In the genomic region with DNA sequence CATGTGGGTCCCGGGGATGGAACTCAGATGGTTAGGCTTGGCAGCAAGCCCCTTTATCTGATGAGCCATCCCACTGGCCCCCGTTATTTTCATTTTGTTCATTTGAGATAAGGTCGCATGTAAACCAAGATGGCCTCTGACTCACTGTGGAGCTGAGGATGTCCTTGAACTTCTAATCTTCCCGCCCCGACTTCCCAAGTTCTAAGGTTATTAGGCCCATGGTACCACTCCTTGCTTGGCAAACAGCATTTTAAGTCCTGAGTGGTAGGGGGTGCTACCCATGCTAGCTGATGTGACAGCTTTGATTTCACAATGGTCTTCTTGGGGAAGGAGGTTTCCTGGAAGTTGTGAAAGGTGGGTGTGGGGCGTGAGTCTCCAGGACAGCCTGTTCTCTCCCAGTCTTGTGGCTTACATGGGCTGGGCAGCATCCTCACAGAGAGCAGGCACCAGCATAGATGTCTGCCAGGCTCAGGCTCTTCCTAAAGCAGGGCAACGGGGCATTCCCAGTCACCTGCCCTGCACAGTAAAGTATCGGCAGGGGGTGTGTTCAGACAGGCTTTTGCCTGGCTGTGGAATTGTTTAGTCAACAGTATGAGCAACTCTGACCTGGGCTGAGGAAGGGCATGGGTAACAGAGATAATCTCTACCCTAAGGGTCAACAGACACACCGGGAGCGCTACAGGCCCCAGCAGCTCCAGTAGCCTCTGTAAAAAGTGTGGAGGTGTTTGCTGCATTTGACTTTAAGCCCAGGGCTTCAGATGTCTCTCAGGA, we compare ENCODE assay signal across 24 mouse cellular contexts. TPM values are rescaled to one million over a fixed set of nuclear protein-coding genes. Genes with fewer than 3 reads are reported as not detected.
A peak's percentile ranks its signal among the peaks of the same experiment; 100 is the strongest.
DNase-seq lines count a peak whose midpoint lies in the region; ATAC-seq and TF ChIP-seq lines count a peak whose summit lies in the region.
"Had no signal": no experiment of that assay in that cellular context is flagged by ENCODE, and none has a peak within 500 bp of the region (broad histone marks: within the 10 kb centered on the region; RNA-seq: fewer than 3 reads in every experiment).

No protein-coding gene starts in this region.

- H3K9ac ChIP-seq in MEL (ENCODE audit: control insufficient read depth, low read depth, low read length, poor library complexity, severe bottlenecking), result no peak overlapping the region
- no peak overlapping the region for H3K9ac ChIP-seq in liver, embryonic 16.5 days (ENCODE audit: low read depth, low read length)
- H3K9ac ChIP-seq: heart, embryonic 15.5 days; limb, embryonic 13.5 days; neural tube, embryonic 12.5 days had no signal

- no peak for TF ChIP-seq CTCF in lung, adult 2 months (IDR thresholded peaks at IDR 0.05; ENCODE audit: insufficient read depth, low read length)
- TF ChIP-seq CTCF in MEL (IDR thresholded peaks at IDR 0.05 in 2 of 3, conservative IDR thresholded peaks at IDR 0.05 in 1 of 3; ENCODE audit: control insufficient read depth in 1 of 3, insufficient read depth in 1 of 3, low read depth in 2 of 3, low read length in 3 of 3, poor library complexity in 1 of 3, severe bottlenecking in 1 of 3), result no peak

- WGBS in lung, adult 2 months, result 74% methylated on average over 10 of the region's 10 CpGs
- WGBS in liver, embryonic 16.5 days (ENCODE audit: insufficient replicate concordance), result 33% methylated on average over 10 of the region's 10 CpGs

- H3K27ac ChIP-seq in MEL (ENCODE audit: control insufficient read depth, low read depth, low read length), result no peak overlapping the region
- no peak overlapping the region for H3K27ac ChIP-seq in liver, embryonic 16.5 days (ENCODE audit: low read length)
- H3K27ac ChIP-seq: heart, embryonic 15.5 days; limb, embryonic 13.5 days; neural tube, embryonic 12.5 days had no signal

- H3K4me2 ChIP-seq in liver, embryonic 16.5 days (ENCODE audit: low read depth, low read length), result no peak overlapping the region
- H3K4me2 ChIP-seq: heart, embryonic 15.5 days; limb, embryonic 13.5 days; neural tube, embryonic 12.5 days had no signal

- H3K4me3 ChIP-seq in lung, adult 2 months (replicated peaks; ENCODE audit: extremely low read depth, low read depth, low read length), result no peak overlapping the region
- no peak overlapping the region for H3K4me3 ChIP-seq in MEL (ENCODE audit: control insufficient read depth in 1 of 2, insufficient read depth in 1 of 2, low read depth in 2 of 2, low read length in 2 of 2)
- H3K4me3 ChIP-seq in liver, embryonic 16.5 days (ENCODE audit: low read depth, low read length), result no peak overlapping the region
- H3K4me3 ChIP-seq: erythroblast, embryonic 14.5 days; gastrocnemius, adult 2 months; heart, embryonic 15.5 days; limb, embryonic 13.5 days; megakaryocyte, embryonic 14.5 days; neural tube, embryonic 12.5 days had no signal

- no peak for TF ChIP-seq POLR2A in lung, adult 2 months (IDR thresholded peaks at IDR 0.05; ENCODE audit: borderline replicate concordance, extremely low read depth, low read depth, low read length)
- TF ChIP-seq POLR2A in MEL (IDR thresholded peaks at IDR 0.05; ENCODE audit: control insufficient read depth in 1 of 2, insufficient read depth in 1 of 2, low read depth in 1 of 2, low read length in 2 of 2, poor library complexity in 1 of 2), result no peak

- H3K36me3 ChIP-seq in MEL (ENCODE audit: control insufficient read depth in 1 of 2, insufficient read depth in 2 of 2, low read length in 2 of 2), result peaks cover 0 to 2% of the 10 kb centered on the region in 2 experiments; a peak in 2 of 4 replicates
- H3K36me3 ChIP-seq in liver, embryonic 16.5 days (ENCODE audit: control insufficient read depth, insufficient read depth), result no peaks in the 10 kb centered on the region
- H3K36me3 ChIP-seq: heart, embryonic 15.5 days; limb, embryonic 13.5 days; neural tube, embryonic 12.5 days had no signal

- peaks cover 2% of the 10 kb centered on the region for H3K4me1 ChIP-seq in lung, adult 2 months (ENCODE audit: control insufficient read depth, insufficient read depth, low read length)
- peaks cover 0 to 15% of the 10 kb centered on the region in 2 experiments; a peak in 3 of 4 replicates for H3K4me1 ChIP-seq in MEL (ENCODE audit: control insufficient read depth in 1 of 2, insufficient read depth in 2 of 2, low read length in 2 of 2)
- H3K4me1 ChIP-seq in liver, embryonic 16.5 days (ENCODE audit: control insufficient read depth, low read depth, low read length), result peaks cover 7% of the 10 kb centered on the region; the same call in 1 of the 2 replicates

- peak; percentile 51 for ATAC-seq in granulocyte monocyte progenitor cell, adult 5-6 weeks (replicated peaks; ENCODE audit: poor library complexity, severe bottlenecking)
- peak; percentile 56 for ATAC-seq in liver, embryonic 16.5 days (ENCODE audit: low read depth)
- ATAC-seq: activated CD4-positive, CD25-positive, alpha-beta regulatory T cell, adult 4 months; forebrain, embryonic 16.5 days; Patski had no signal

- TF ChIP-seq RAD21 in MEL (IDR thresholded peaks at IDR 0.05; ENCODE audit: low read depth, low read length), result no peak

- H3K9me3 ChIP-seq in MEL (replicated peaks; ENCODE audit: insufficient read depth, low read length), result no peaks in the 10 kb centered on the region
- no peaks in the 10 kb centered on the region for H3K9me3 ChIP-seq in liver, embryonic 16.5 days (replicated peaks; ENCODE audit: control insufficient read depth, low read length)
- H3K9me3 ChIP-seq: heart, embryonic 15.5 days; limb, embryonic 13.5 days; neural tube, embryonic 12.5 days had no signal

- DNase-seq in lung, adult 18-20 months, result peak; percentile 35 to 58
- DNase-seq in lung, adult 2 months, result no peak
- DNase-seq in MEL (ENCODE audit: low read depth, low spot score), result peak; percentile 53
- no peak for DNase-seq in right cerebral cortex, postnatal 36 days (ENCODE audit: low spot score in 2 of 2)
- DNase-seq in kidney, postnatal 10 days, result no peak
- DNase-seq in ovary, postnatal 36 days (ENCODE audit: low spot score), result no peak
- DNase-seq: B cell, adult 2 months; cerebellum, postnatal 14 days; gastrocnemius, adult 2 months; heart, adult 11 months; kidney, adult 8-10 months; kidney, postnatal 36 days; layer of hippocampus, adult 9-11 months had no signal

- no peaks in the 10 kb centered on the region for H3K79me2 ChIP-seq in MEL (ENCODE audit: control insufficient read depth, insufficient read depth, low read length, poor library complexity)

- TF ChIP-seq EP300 in MEL (IDR thresholded peaks at IDR 0.05; ENCODE audit: low read depth in 1 of 2, low read length in 2 of 2), result peak; percentile 69 to 80

- no peaks in the 10 kb centered on the region for H3K27me3 ChIP-seq in MEL (ENCODE audit: control insufficient read depth in 1 of 2, insufficient read depth in 2 of 2, low read length in 2 of 2)
- no peaks in the 10 kb centered on the region for H3K27me3 ChIP-seq in liver, embryonic 16.5 days (ENCODE audit: control insufficient read depth, insufficient read depth, low read depth, low read length)
- H3K27me3 ChIP-seq: limb, embryonic 13.5 days; neural tube, embryonic 12.5 days; Patski had no signal

TF ChIP-seq in MEL, 35 proteins besides CTCF, POLR2A, EP300 and RAD21 (continues in another document):
- TF ChIP-seq ZMIZ1 (IDR thresholded peaks at IDR 0.05; ENCODE audit: low read depth, low read length) (no peak), ZC3H11A (IDR thresholded peaks at IDR 0.05; ENCODE audit: low read depth, low read length) (no peak), TAL1 (IDR thresholded peaks at IDR 0.05; ENCODE audit: low read length) (peak; percentile 22; the same call in 1 of the 2 replicates), SIN3A (IDR thresholded peaks at IDR 0.05; ENCODE audit: low read length) (no peak), RCOR1 (IDR thresholded peaks at IDR 0.05; ENCODE audit: low read depth, low read length) (0 out of 2 replicates have a peak, but pooled peaks have one; percentile 42), NRF1 (IDR thresholded peaks at IDR 0.05; ENCODE audit: insufficient read depth, low read depth, low read length, poor library complexity, severe bottlenecking) (no peak), TCF12 (IDR thresholded peaks at IDR 0.05; ENCODE audit: low read depth, low read length) (peak; percentile 84), NELFE (IDR thresholded peaks at IDR 0.05; ENCODE audit: low read depth, low read length) (no peak), ELF1 (IDR thresholded peaks at IDR 0.05; ENCODE audit: low read depth, low read length) (no peak), KAT2A (conservative IDR thresholded peaks at IDR 0.05; ENCODE audit: low read depth, low read length) (no peak), USF1 (IDR thresholded peaks at IDR 0.05; ENCODE audit: low read depth, low read length) (no peak), UBTF (IDR thresholded peaks at IDR 0.05; ENCODE audit: borderline replicate concordance, insufficient read depth, low read depth, low read length) (no peak), MAZ (IDR thresholded peaks at IDR 0.05; ENCODE audit: low read depth, low read length) (0 out of 2 replicates have a peak, but pooled peaks have one; percentile 47), E2F4 (IDR thresholded peaks at IDR 0.05; ENCODE audit: borderline replicate concordance, low read depth, low read length) (no peak), GABPA (IDR thresholded peaks at IDR 0.05; ENCODE audit: low read depth, low read length) (no peak), JUND (IDR thresholded peaks at IDR 0.05; ENCODE audit: low read depth, low read length) (no peak), POLR2AphosphoS2 (IDR thresholded peaks at IDR 0.05; ENCODE audit: low read length) (no peak), MAFK (IDR thresholded peaks at IDR 0.05; ENCODE audit: borderline replicate concordance, low read depth, low read length) (no peak), HCFC1 (IDR thresholded peaks at IDR 0.05; ENCODE audit: low read depth, low read length) (no peak)

RNA-seq across cellular contexts. Expression of gene Crispld2, which starts 50.5 kb away (rescaled TPM):
- 66.9 and 71.0 TPM in 2 replicates for polyA plus RNA-seq in lung, adult 2 months (2012; rRNA removed)
- total RNA-seq in MEL (2012; rRNA removed), result 1.5 and 2.2 TPM in 2 replicates
- 1 to 10 TPM in 1 of 2 experiments, not detected in 1; 1.7 TPM for polyA plus RNA-seq in MEL (2012; ENCODE audit: insufficient read depth in 1 of 2, insufficient read length in 2 of 2, low read depth in 1 of 2, low replicate concordance in 2 of 2, missing spikeins in 1 of 2)
- not detected in 2 replicates for total RNA-seq in granulocyte monocyte progenitor cell, adult 5-6 weeks (2014; fragmentation: Nextera tagmentation)
- total RNA-seq in granulocyte monocyte progenitor cell, adult 5-6 weeks (2017), result 0.73 and 1.7 TPM in 2 replicates
- 2.0 and 3.2 TPM in 2 replicates for polyA plus RNA-seq in liver, embryonic 16.5 days (2015; fragmentation: Nextera tagmentation; extraction: Ambion mirVana)
- total RNA-seq: monocyte, adult 5-6 weeks had no signal
- polyA plus RNA-seq: activated CD4-positive, CD25-positive, alpha-beta regulatory T cell, adult 4 months; erythroblast, embryonic 14.5 days had no signal

RNA-seq across cellular contexts. Expression of gene Zdhhc7, which starts 58.6 kb away (rescaled TPM):
- 64.9 and 78.0 TPM in 2 replicates for polyA plus RNA-seq in lung, adult 2 months (2012; rRNA removed)
- total RNA-seq in MEL (2012; rRNA removed), result 36.5 and 54.4 TPM in 2 replicates
- 100 to 1,000 TPM in 1 of 2 experiments, 10 to 100 TPM in 1; 51.0 to 126 TPM for polyA plus RNA-seq in MEL (2012; ENCODE audit: insufficient read depth in 1 of 2, insufficient read length in 2 of 2, low read depth in 1 of 2, low replicate concordance in 2 of 2, missing spikeins in 1 of 2)
- total RNA-seq in granulocyte monocyte progenitor cell, adult 5-6 weeks (2014; fragmentation: Nextera tagmentation), result 19.5 and 24.3 TPM in 2 replicates
- 14.5 and 21.1 TPM in 2 replicates for total RNA-seq in granulocyte monocyte progenitor cell, adult 5-6 weeks (2017)
- polyA plus RNA-seq in liver, embryonic 16.5 days (2015; fragmentation: Nextera tagmentation; extraction: Ambion mirVana), result 12.9 TPM in 2 replicates

Comparison
In these comparisons a context has a peak if more than half of its experiments do, and no peak if none do; other contexts are left out.
1. DNase-seq: peak in lung, adult 18-20 months (2 of 2) and MEL (single experiment); none in lung, adult 2 months (single experiment), right cerebral cortex, postnatal 36 days (0 of 2), kidney, postnatal 10 days (single experiment) and ovary, postnatal 36 days (single experiment).
2. RNA of gene Crispld2, which starts 50.5 kb away (polyA plus RNA-seq): 66.9 to 71.0 TPM in lung, adult 2 months; 2.0 to 3.2 TPM in liver, embryonic 16.5 days and 1.7 TPM in MEL; every median in the first group is over 10 times any median in the second.